Mouse (Mus musculus) cerebellum, adult 2 months (tissue): Measurements from ENCODE around the gene Baat. TPM values are rescaled to one million over a fixed set of nuclear protein-coding genes. Genes with fewer than 3 reads are reported as not detected.

ENCODE experiments used
- DNase-seq, 2 experiments: peaks; one replicate each; pipeline ENCODE4 v3.0.0; 2021
- H3K27ac ChIP-seq: fragments of 200-500 bp; 2 replicates; pipeline ENCODE4 v1.5.1; 2012; ENCODE audit warnings: low read length, control low read depth, inconsistent platforms; ENCODE audit not compliant: insufficient read depth
- H3K27me3 ChIP-seq: fragments of 200-500 bp; 2 replicates; pipeline ENCODE4 v1.6.1; 2012; ENCODE audit warnings: inconsistent platforms, mild to moderate bottlenecking, low read length, moderate library complexity; ENCODE audit not compliant: control insufficient read depth, insufficient read depth
- H3K4me1 ChIP-seq: fragments of 200-500 bp; 2 replicates; pipeline ENCODE4 v1.6.1; 2011; ENCODE audit warnings: low read length; ENCODE audit not compliant: control insufficient read depth, insufficient read depth
- H3K4me3 ChIP-seq: fragments of 200-500 bp; replicated peaks from 2 replicates; pipeline ENCODE3; 2011; ENCODE audit warnings: mild to moderate bottlenecking, low read depth, low read length, control low read depth; ENCODE audit not compliant: insufficient read depth
- CTCF ChIP-seq: fragments of 200-500 bp; IDR thresholded peaks from 2 replicates; pipeline ENCODE4 v1.5.1; 2011; ENCODE audit warnings: low read depth, mild to moderate bottlenecking, control low read depth, low read length, moderate library complexity, borderline replicate concordance; ENCODE audit not compliant: insufficient read depth
- POLR2A ChIP-seq: fragments of 200-500 bp; IDR thresholded peaks from 2 replicates; pipeline ENCODE4 v1.6.1; 2011; ENCODE audit warnings: low read length, control low read depth, borderline replicate concordance; ENCODE audit not compliant: insufficient read depth
- WGBS: fragments of 180-500 bp; shearing (Covaris S2); methylation state at CpG from one replicate; pipeline ENCODE4 v1.1.7; 2018; 5-methylcytosine and 5-hydroxymethylcytosine counted together
- polyA plus RNA-seq: library from polyadenylated mRNA; depleted of rRNA; stranded (reverse); fragments of >200 nt; gene quantifications from 2 replicates; pipeline ENCODE4 v1.2.3, GENCODE M21; 2012; rRNA removed

Gene Baat
- polyA plus RNA-seq: 0.23 and 0.29 TPM in 2 replicates

DNA sequence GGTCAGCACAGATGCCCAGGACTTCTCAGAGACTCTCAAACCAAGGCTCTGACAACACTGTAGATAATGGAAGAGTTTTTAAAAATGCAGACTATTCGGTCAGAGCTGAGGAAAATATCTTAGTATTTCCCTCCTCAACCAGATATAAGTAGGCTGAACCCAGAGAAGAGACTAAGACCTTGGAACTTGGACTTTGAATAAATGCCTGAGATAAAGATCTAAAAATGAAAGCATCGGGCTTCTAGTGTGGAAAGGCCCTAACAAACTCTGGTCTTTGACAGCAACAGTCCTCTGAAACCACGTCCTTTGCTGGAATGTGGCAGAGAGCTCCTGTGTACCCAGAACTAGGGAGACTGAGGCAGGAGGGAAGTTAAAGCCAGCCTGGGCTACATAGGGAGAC, at the start of gene Baat:
TSS of gene Baat (minus strand) at position 172 of the 400 bp plus-strand sequence.
- no peaks in the 10 kb centered on the region for H3K27me3 ChIP-seq
- DNase-seq: no peak
- no peak within 1 kb of the TSS for H3K4me3 ChIP-seq
- TF ChIP-seq CTCF (no peak), POLR2A (no peak)
- H3K4me1 ChIP-seq: no peaks in the 10 kb centered on the region
- WGBS: 87% methylated on average over 3 of the region's 3 CpGs
- H3K27ac ChIP-seq: no peak within 1 kb of the TSS

DNA sequence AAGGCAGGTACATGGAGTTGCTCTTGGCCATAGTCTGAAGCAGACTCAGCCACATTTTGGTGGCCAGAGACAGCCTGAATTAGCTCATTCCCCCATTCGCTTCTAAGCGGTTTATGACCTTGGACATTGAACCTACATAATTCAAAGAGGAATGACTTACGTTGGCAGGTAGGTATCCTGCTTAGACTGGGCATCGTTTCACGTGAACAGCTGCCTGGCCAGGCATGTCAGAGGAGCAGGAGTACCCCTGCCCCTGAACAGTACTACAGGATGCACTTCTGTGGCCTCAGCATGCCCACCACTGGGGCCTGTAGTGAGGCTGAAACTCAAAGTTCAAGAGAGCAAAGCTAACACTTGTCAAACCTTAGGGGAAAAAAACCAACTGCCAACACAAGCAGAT, 47.0 kb upstream of the Baat start:
- TF ChIP-seq CTCF (no peak), POLR2A (no peak)
- Histone ChIP-seq H3K4me3 (no peak overlapping the region), H3K27me3 (no peaks in the 10 kb centered on the region), H3K27ac (no peak overlapping the region), H3K4me1 (no peaks in the 10 kb centered on the region)
- no peak for DNase-seq
- 69% methylated on average over 5 of the region's 5 CpGs for WGBS

DNA sequence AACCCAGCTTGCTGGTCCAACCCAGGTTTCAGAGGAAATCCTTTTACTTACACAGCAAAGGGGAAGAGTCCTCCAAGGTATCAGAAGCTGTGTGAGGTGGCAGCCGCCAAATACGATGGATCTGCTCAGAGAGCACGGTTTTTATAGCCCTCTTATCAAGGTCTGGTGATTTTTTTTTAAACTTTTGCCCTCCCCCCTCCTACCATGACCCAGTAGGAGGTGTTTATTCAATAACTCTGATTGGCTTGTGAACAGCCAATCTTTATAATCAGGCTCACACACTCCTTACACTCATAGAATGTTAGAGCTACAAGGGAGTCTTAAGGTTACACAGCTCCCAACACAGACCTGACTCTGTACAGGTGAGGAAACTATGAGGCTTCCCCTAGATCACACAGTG, 43.0 kb upstream of the Baat start, which contains the start of gene Aldob:
TSS of gene Aldob (minus strand) at position 164 of the 400 bp plus-strand sequence.
- Histone ChIP-seq H3K27me3 (no peaks in the 10 kb centered on the region), H3K27ac (no peak within 1 kb of the TSS), H3K4me1 (no peaks in the 10 kb centered on the region), H3K4me3 (no peak within 1 kb of the TSS)
- TF ChIP-seq CTCF: no peak
- no peak for TF ChIP-seq POLR2A
- WGBS: 60% methylated on average over 3 of the region's 3 CpGs
- DNase-seq: no peak

DNA sequence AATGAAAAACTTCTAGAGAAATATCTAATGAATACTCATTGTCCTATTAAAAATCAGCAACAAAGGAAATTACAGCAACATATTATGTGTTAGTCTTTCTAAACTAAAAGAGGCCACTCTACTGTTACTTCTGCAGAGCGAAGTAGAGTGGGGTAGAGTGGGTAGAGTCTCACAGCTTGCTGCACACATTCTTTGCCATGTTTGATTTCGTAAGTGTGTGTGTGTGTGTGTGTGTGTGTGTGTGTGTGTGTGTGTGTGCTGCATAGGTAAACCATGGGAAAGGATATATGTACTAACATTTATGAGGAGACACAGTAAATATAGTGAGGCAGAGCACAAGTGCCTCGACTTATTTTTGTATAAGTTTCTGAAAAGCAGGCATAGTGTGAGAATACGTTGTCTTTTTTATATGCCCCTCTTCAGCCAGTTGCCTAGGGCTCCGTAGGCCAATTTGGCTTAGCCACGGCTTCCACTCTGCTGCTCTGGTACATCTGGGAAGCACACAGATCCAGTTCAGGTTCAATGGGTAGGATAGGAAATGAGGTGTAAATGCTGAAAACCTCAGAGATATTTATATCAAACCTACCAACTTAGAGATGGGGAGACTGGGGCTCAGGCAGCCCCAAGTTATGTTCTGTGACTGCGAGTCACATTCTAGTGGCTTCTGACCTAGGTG, 41.3 kb upstream of the Baat start:
- DNase-seq: no peak
- 82% methylated on average over 7 of the region's 7 CpGs for WGBS
- H3K27ac ChIP-seq: no peak overlapping the region
- no peak overlapping the region for H3K4me3 ChIP-seq
- H3K27me3 ChIP-seq: no peaks in the 10 kb centered on the region
- no peaks in the 10 kb centered on the region for H3K4me1 ChIP-seq
- TF ChIP-seq CTCF: no peak
- no peak for TF ChIP-seq POLR2A

DNA sequence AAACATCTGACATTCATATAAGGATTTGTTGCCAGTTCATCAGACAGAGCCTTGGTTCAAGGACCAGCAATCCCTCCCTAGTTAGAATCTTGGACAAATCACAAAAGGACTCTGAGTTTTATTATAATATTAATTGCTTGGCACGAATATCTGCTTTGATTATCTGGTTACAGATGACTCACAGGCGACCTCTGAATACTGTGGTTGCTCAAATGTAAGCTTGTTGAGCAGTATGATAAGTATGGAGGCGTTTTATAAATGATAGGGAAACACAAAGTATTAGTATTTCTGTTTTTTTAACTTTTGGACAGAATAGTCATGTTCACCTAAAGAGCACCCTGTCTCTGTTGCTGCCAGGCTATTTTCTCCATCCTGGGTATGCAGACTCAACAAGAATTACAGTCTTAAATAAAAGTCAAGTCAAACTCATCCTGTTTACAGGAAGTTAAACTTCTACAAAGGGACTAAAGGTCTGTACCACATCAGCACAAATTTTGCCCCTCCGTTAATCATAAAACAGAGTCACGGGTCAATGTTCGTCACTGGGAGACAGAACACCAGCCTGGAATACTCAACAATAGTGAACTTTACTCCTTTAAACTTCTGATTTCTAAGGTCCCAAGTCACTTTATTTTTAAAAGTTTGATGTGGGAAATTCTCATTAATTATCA, 40.7 kb upstream of the Baat start:
- TF ChIP-seq CTCF: no peak
- TF ChIP-seq POLR2A: no peak
- Histone ChIP-seq H3K4me3 (no peak overlapping the region), H3K27ac (no peak overlapping the region), H3K27me3 (no peaks in the 10 kb centered on the region), H3K4me1 (no peaks in the 10 kb centered on the region)
- 73% methylated on average over 6 of the region's 6 CpGs for WGBS
- no peak for DNase-seq

DNA sequence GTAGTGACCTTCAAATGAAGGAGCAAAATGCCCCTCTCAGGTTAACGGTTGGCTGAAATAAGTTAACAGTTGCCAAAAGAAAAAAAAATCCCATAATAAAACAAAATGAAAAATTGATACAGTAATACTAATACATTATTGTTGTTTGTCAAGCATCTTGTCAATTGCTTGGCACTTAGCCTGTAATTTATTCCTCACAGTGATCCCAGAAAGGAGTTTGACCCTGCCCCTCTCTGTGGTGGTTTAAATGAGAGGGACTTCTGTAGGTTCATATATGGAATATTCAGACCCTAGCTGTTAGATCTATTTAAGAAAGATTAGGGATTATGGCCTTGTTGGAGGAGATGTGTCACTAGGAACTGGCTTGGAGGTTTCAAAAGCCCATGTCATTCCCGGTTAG, 39.7 kb upstream of the Baat start:
- no peak for DNase-seq
- TF ChIP-seq CTCF: no peak
- no peak for TF ChIP-seq POLR2A
- 90% methylated on average over 2 of the region's 2 CpGs for WGBS
- H3K27ac ChIP-seq: no peak overlapping the region
- no peaks in the 10 kb centered on the region for H3K27me3 ChIP-seq
- no peaks in the 10 kb centered on the region for H3K4me1 ChIP-seq
- H3K4me3 ChIP-seq: no peak overlapping the region

DNA sequence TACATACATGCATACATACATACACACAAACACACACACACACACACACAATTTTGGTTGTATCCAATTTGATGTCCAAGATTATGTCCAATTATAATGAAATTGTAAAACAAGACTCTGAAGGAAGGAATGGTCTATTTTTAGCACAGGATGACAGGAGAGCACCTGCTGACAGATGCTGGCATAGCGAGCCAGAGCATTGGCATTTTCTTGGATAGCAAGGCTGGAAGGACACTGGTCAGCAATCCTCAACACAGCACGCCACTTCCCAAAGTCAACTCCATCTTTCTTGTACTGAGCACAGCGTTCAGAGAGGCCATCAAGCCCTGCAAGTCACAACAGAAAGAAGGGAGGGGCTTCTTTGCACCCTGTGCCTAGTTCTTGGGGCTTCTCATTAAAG, 34.6 kb upstream of the Baat start:
- Histone ChIP-seq H3K27me3 (no peaks in the 10 kb centered on the region), H3K4me1 (no peaks in the 10 kb centered on the region), H3K27ac (no peak overlapping the region), H3K4me3 (no peak overlapping the region)
- TF ChIP-seq POLR2A (no peak), CTCF (no peak)
- DNase-seq: no peak
- WGBS: 26% methylated on average over 3 of the region's 3 CpGs

DNA sequence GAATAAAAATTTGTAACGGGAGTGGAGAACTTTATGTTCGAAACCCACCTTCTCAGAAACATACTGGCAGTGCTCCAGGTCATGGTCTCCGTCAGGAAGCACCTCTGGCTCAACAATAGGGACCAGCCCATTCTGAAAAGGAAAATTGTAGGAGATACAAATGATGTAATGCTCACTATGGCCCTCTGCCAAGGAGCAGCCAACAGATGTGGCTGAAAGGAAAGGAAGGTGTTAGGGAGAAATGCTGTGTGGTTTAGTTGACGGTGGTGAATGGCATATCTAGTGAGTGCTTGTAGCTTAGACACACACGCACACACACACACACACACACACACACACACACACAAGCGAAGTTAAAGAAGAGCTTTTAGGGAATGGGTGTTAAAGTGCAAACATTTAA, 33.3 kb upstream of the Baat start:
- H3K27ac ChIP-seq: no peak overlapping the region
- DNase-seq: no peak
- WGBS: 64% methylated on average over 6 of the region's 6 CpGs
- TF ChIP-seq POLR2A: no peak
- no peak for TF ChIP-seq CTCF
- H3K27me3 ChIP-seq: no peaks in the 10 kb centered on the region
- no peaks in the 10 kb centered on the region for H3K4me1 ChIP-seq
- no peak overlapping the region for H3K4me3 ChIP-seq
